Mouse (Mus musculus) lung, postnatal 0 days (tissue): ENCODE measurements around the gene Pcnx2. TPM values are rescaled to one million over a fixed set of nuclear protein-coding genes. Genes with fewer than 3 reads are reported as not detected.

Experiments used
- ATAC-seq: fragments of 200-750 bp; cut with Nextera tagmentation; 2 replicates; pipeline ENCODE4 v1.8.0; 2017; ENCODE audit warnings: moderate library complexity
- DNase-seq: peaks from one replicate; pipeline ENCODE4 v3.0.0-alpha.2; 2016; ENCODE audit warnings: low spot score
- H3K27ac ChIP-seq: fragments of 300-500 bp; sonication (generic); 2 replicates; pipeline ENCODE4 v1.5.1; 2014; ENCODE audit warnings: antibody characterized with exemption, mild to moderate bottlenecking, low read length, mixed read lengths
- H3K27me3 ChIP-seq: fragments of 300-500 bp; sonication (generic); replicated peaks from 2 replicates; pipeline ENCODE4 v1.6.1; 2014; ENCODE audit warnings: low read length, mixed read lengths; ENCODE audit not compliant: insufficient read depth
- H3K36me3 ChIP-seq: fragments of 300-500 bp; sonication (generic); 2 replicates; pipeline ENCODE4 v1.6.1; 2014; ENCODE audit warnings: low read length, mixed read lengths; ENCODE audit not compliant: insufficient read depth
- H3K4me1 ChIP-seq: fragments of 300-500 bp; sonication (generic); 2 replicates; pipeline ENCODE4 v1.6.1; 2014; ENCODE audit warnings: antibody characterized with exemption, low read depth, low read length, mixed read lengths; ENCODE audit not compliant: insufficient read depth
- H3K4me2 ChIP-seq: fragments of 300-500 bp; sonication (generic); replicated peaks from 2 replicates; pipeline ENCODE4 v1.6.1; 2014; ENCODE audit warnings: low read depth, mild to moderate bottlenecking, low read length, moderate library complexity, mixed read lengths
- H3K4me3 ChIP-seq: fragments of 300-500 bp; sonication (generic); 2 replicates; pipeline ENCODE4 v1.5.1; 2014; ENCODE audit warnings: low read depth, low read length
- H3K9ac ChIP-seq: fragments of 300-500 bp; sonication (generic); replicated peaks from 2 replicates; pipeline ENCODE4 v1.6.1; 2014; ENCODE audit warnings: low read depth, mild to moderate bottlenecking
- H3K9me3 ChIP-seq: fragments of 300-500 bp; sonication (generic); 2 replicates; pipeline ENCODE4 v1.6.1; 2016; ENCODE audit warnings: low read length, mixed read lengths
- CTCF ChIP-seq: IDR thresholded peaks from 2 replicates; pipeline ENCODE4 v1.5.1; 2016; ENCODE audit warnings: antibody characterized with exemption, mild to moderate bottlenecking
- EP300 ChIP-seq: IDR thresholded peaks from 2 replicates; pipeline ENCODE4 v1.6.1; 2016; ENCODE audit warnings: antibody characterized with exemption, mild to moderate bottlenecking, control low read depth
- WGBS: fragments of 180-500 bp; shearing (Covaris S2); extraction: QIAGEN DNeasy Blood & Tissue Kit; methylation state at CpG from one replicate; pipeline ENCODE4 v1.1.7; 2014; 5-methylcytosine and 5-hydroxymethylcytosine counted together
- polyA plus RNA-seq: library from polyadenylated mRNA; unstranded; fragments of >200 nt; fragmentation: Nextera tagmentation; extraction: Ambion mirVana; gene quantifications from 2 replicates; pipeline ENCODE4 v1.2.1, GENCODE M21; 2015

Pcnx2 gene
- polyA plus RNA-seq, 1 experiment from 2014 or later, result 0.18 TPM

GRCm38 (mm10) chr8:125913206-125913605 is 15.1 kb upstream of the Pcnx2 start:
- ATAC-seq (no peak), DNase-seq (no peak)
- Histone ChIP-seq H3K9me3 (no peaks in the 10 kb centered on the region), H3K36me3 (no peaks in the 10 kb centered on the region), H3K4me3 (no peak overlapping the region), H3K27ac (no peak overlapping the region), H3K27me3 (peaks cover 21% of the 10 kb centered on the region), H3K4me1 (0 out of 2 replicates have a peak, but pooled peaks cover 3% of the 10 kb centered on the region), H3K9ac (no peak overlapping the region), H3K4me2 (no peak overlapping the region)
- WGBS, result 62% methylated on average over 4 of the region's 4 CpGs
- TF ChIP-seq EP300 (no peak), CTCF (no peak)

- no peak for DNase-seq
- peak overlapping the region; percentile 82 for H3K4me2 ChIP-seq
- no peak overlapping the region for H3K27ac ChIP-seq
- 0 out of 2 replicates have a peak, but pooled peaks cover 3% of the 10 kb centered on the region for H3K4me1 ChIP-seq
- H3K4me3 ChIP-seq, result peak overlapping the region; percentile 47
- ATAC-seq, result no peak
- H3K9ac ChIP-seq, result no peak overlapping the region
- TF ChIP-seq CTCF, result no peak
- TF ChIP-seq EP300, result no peak
- WGBS, result 4% methylated on average over 25 of the region's 31 CpGs
- H3K36me3 ChIP-seq, result no peaks in the 10 kb centered on the region
- peaks cover 21% of the 10 kb centered on the region for H3K27me3 ChIP-seq
- H3K9me3 ChIP-seq, result no peaks in the 10 kb centered on the region
These were observed 13.1 kb upstream of the Pcnx2 start for GRCm38 (mm10) chr8:125911229-125911580.

GRCm38 (mm10) chr8:125910365-125911228 is 12.5 kb upstream of the Pcnx2 start, which contains the start of gene Map3k21:
Gene Map3k21, plus strand, starts transcription at chr8:125910450.
- H3K27ac ChIP-seq, result peak within 1 kb of the TSS; percentile 64

GRCm38 (mm10) chr8:125909661-125910364 is 11.7 kb upstream of the Pcnx2 start:
- H3K36me3 ChIP-seq, result no peaks in the 10 kb centered on the region
- H3K27me3 ChIP-seq, result peaks cover 21% of the 10 kb centered on the region
- WGBS, result 2% methylated on average over 28 of the region's 30 CpGs
- no peak overlapping the region for H3K9ac ChIP-seq
- H3K4me2 ChIP-seq, result peak overlapping the region; percentile 82
- H3K9me3 ChIP-seq, result no peaks in the 10 kb centered on the region
- H3K4me3 ChIP-seq, result peak overlapping the region; percentile 47
- H3K27ac ChIP-seq, result peak overlapping the region; percentile 64
- DNase-seq, result peak; percentile 94
- TF ChIP-seq EP300 (0 out of 2 replicates have a peak, but pooled peaks have one; percentile 7), CTCF (no peak)
- 0 out of 2 replicates have a peak, but pooled peaks cover 3% of the 10 kb centered on the region for H3K4me1 ChIP-seq
- ATAC-seq, result peak; percentile 94

More at GRCm38 (mm10) chr8:125910365-125911228, 12.5 kb upstream of the Pcnx2 start, which contains the start of gene Map3k21:
- Histone ChIP-seq H3K9me3 (no peaks in the 10 kb centered on the region), H3K4me2 (peak within 1 kb of the TSS; percentile 82), H3K4me3 (peak within 1 kb of the TSS; percentile 47), H3K27me3 (peaks cover 21% of the 10 kb centered on the region), H3K9ac (peak within 1 kb of the TSS; percentile 16; the same call in 1 of the 2 replicates), H3K4me1 (0 out of 2 replicates have a peak, but pooled peaks cover 3% of the 10 kb centered on the region), H3K36me3 (no peaks in the 10 kb centered on the region)
- TF ChIP-seq EP300 (no peak), CTCF (peak; percentile 23)
- 2% methylated on average over 60 of the region's 93 CpGs for WGBS
- DNase-seq (peak; percentile 52), ATAC-seq (peak; percentile 47)

GRCm38 (mm10) chr8:125907311-125907710 is 9.2 kb upstream of the Pcnx2 start:
- Histone ChIP-seq H3K4me3 (no peak overlapping the region), H3K4me2 (no peak overlapping the region), H3K27me3 (peaks cover 21% of the 10 kb centered on the region), H3K36me3 (no peaks in the 10 kb centered on the region), H3K9me3 (no peaks in the 10 kb centered on the region), H3K27ac (no peak overlapping the region), H3K4me1 (0 out of 2 replicates have a peak, but pooled peaks cover 3% of the 10 kb centered on the region), H3K9ac (no peak overlapping the region)
- WGBS, result 76% methylated on average over 2 of the region's 2 CpGs
- ATAC-seq (no peak), DNase-seq (no peak)
- TF ChIP-seq CTCF (peak; percentile 50), EP300 (no peak)

- Histone ChIP-seq H3K27ac (no peak overlapping the region), H3K9me3 (no peaks in the 10 kb centered on the region), H3K36me3 (no peaks in the 10 kb centered on the region), H3K4me1 (no peaks in the 10 kb centered on the region), H3K27me3 (peaks cover 5% of the 10 kb centered on the region), H3K4me2 (no peak overlapping the region), H3K4me3 (no peak overlapping the region), H3K9ac (no peak overlapping the region)
- peak; percentile 78 for DNase-seq
- WGBS, result 56% methylated on average over 2 of the region's 2 CpGs
- ATAC-seq, result no peak
- TF ChIP-seq CTCF (no peak), EP300 (no peak)
These were observed 7.2 kb upstream of the Pcnx2 start for GRCm38 (mm10) chr8:125905341-125905740.
